Mouse (Mus musculus) bone marrow, adult 2 months (tissue): ENCODE measurements around the gene Hoxa5. TPM values are rescaled to one million over a fixed set of nuclear protein-coding genes. Genes with fewer than 3 reads are reported as not detected.

Experiments used
- H3K27ac ChIP-seq: fragments of 200-500 bp; 2 replicates; pipeline ENCODE4 v1.5.1; 2012; ENCODE audit warnings: low read depth, mild to moderate bottlenecking, control low read depth, inconsistent platforms, low read length; ENCODE audit not compliant: control insufficient read depth, poor library complexity, insufficient read depth
- H3K4me1 ChIP-seq: fragments of 200-500 bp; 2 replicates; pipeline ENCODE4 v1.6.1; 2011; ENCODE audit warnings: low read length; ENCODE audit not compliant: control insufficient read depth, insufficient read depth
- H3K4me3 ChIP-seq: fragments of 200-500 bp; replicated peaks from 2 replicates; pipeline ENCODE3; 2011; ENCODE audit warnings: mild to moderate bottlenecking, low read depth, low read length, control low read depth; ENCODE audit not compliant: control insufficient read depth
- CTCF ChIP-seq: fragments of 200-500 bp; IDR thresholded peaks from 2 replicates; pipeline ENCODE4 v1.5.1; 2011; ENCODE audit warnings: low read length, control low read depth; ENCODE audit not compliant: control insufficient read depth, insufficient read depth
- POLR2A ChIP-seq: fragments of 200-500 bp; IDR thresholded peaks from 2 replicates; pipeline ENCODE4 v1.6.1; 2011; ENCODE audit warnings: low read depth, mild to moderate bottlenecking, control low read depth, low read length, borderline replicate concordance; ENCODE audit not compliant: control insufficient read depth
- WGBS: fragments of 180-500 bp; shearing (Covaris S2); methylation state at CpG from one replicate; pipeline ENCODE4 v1.1.7; 2018; 5-methylcytosine and 5-hydroxymethylcytosine counted together
- polyA plus RNA-seq: library from polyadenylated mRNA; stranded (reverse); fragments of >200 nt; gene quantifications from 2 replicates; pipeline ENCODE4 v1.2.4, GENCODE M21; 2011; ENCODE audit warnings: low replicate concordance; ENCODE audit not compliant: missing spikeins, insufficient read depth, insufficient read length

The Hoxa5 gene
- polyA plus RNA-seq, 1 experiment = 2.4 TPM

DNA sequence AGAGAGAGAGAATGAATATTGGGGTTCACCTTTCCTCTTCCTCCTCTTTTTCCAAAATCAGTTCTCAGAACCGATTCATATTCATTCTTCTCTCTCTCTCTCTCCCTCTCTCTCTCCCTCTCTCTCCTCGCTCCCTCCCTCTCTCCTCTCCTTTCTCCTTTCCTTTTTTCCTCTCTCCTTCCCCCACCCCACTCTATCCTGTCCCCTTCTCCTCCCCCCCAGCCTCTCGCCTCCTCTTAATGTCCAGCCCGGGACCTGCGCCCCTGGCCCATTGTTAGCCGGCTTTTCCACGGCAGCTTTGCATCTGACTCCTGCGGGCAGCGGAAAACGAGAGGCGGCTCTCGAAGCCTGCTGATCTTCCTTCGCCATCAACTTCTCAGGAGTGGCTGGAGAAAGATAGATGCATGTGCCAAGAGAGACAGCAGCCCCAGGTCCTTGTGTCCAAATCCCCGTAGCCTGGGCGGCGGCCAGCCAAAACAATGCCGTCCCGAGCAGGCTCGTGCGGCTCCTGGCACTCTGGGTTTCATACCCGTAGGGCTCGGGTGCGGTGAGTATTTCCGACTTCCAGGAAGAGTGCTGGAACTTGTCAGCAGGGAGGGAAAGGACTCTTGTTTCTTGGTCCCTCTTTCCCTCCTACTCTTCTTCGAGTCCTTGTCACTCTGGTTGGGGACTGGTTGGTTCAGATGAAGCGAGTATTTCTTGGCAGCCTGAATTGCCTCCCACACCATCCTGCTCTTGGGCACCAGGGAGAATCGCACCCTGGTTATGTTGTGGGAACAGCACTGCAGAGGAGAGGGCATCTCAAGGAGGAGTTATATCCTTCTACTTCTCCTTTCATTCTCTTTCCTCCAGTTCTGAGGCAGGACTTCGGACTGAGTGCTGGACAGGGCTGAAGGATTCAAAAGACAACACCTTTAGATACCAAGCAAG is 38.7 kb downstream of the Hoxa5 start:
- 84% methylated on average over 28 of the region's 28 CpGs for WGBS
- no peak for TF ChIP-seq POLR2A
- no peak for TF ChIP-seq CTCF
- H3K4me1 ChIP-seq = no peaks in the 10 kb centered on the region
- no peak overlapping the region for H3K27ac ChIP-seq
- no peak overlapping the region for H3K4me3 ChIP-seq

DNA sequence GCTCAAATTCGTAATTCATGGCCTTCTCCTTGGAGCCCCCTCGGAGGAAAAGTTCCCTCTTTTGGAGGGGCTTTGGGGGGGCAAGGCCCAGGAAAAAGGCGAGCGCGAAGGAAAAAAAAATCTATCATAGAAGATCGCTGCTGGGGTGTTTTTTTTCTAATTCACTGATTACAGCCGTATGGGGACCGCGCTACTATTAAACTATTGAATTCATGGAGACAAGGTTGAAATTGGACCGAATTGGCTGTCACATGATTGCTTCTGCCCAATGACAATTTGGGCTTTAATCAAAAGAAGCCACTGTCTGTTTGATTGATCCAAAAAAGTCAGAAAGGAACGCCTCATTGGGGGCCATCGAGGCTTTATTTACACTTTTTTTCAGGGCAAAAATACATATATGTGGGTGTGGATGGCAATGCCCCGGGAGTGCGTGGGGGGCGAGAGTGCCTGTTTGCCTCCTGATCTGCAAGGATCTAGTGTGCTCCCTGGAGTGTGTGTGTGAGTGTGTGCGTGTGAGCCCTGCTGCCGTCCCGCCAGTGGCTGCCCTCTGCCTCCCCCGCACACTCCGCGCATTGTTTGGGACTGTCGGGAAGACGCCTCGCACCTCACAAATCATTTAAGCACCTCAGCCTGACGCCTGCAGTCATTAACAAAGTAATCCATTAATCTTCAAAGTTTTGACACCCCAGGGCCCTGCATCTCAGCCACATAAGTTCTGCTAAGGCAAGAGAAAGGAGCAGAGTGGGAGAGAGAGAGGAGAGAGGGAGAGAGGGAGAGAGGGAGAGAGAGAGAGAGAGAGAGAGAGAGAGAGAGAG is 39.6 kb downstream of the Hoxa5 start, which contains the start of gene Hoxa2:
Gene Hoxa2, minus strand, starts transcription at position 206 of the 815 bp plus-strand sequence.
- H3K27ac ChIP-seq = no peak within 1 kb of the TSS
- no peaks in the 10 kb centered on the region for H3K4me1 ChIP-seq
- no peak for TF ChIP-seq CTCF
- no peak for TF ChIP-seq POLR2A
- WGBS = 35% methylated on average over 25 of the region's 25 CpGs
- H3K4me3 ChIP-seq = no peak within 1 kb of the TSS

DNA sequence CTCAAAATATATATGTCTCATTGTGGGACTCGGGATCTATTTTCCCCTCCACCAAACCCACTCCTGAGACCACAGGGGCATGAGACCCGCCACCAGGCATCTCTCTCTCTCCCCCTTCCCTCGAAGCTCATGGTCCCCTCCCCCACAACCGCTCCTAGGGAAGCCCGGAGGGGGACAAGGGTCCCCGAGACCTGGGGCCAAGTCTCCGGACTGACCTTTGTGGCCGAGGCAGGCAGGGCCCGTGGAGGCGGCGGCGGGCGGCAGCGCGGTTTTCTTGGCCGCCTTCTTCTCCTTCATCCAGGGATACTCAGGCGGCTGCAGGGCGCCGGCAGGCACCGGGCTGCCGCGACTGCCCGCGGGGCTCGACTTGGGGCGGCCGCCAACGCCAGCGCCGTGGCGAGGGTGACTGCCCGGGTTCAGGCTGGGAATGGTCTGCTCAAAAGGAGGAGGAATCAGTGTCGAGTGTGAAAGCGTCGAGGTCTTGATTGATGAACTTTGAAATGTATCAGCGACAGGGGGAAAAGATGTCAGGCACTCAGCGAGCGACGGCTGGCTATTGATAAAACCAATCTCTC is 40.2 kb downstream of the Hoxa5 start:
- WGBS = 13% methylated on average over 39 of the region's 39 CpGs

GRCm38 (mm10) chr6:52163366-52164031 is 40.9 kb downstream of the Hoxa5 start:
- Histone ChIP-seq H3K4me1 (no peaks in the 10 kb centered on the region), H3K27ac (no peak overlapping the region), H3K4me3 (no peak overlapping the region)
- WGBS = 75% methylated on average over 17 of the region's 17 CpGs
- TF ChIP-seq POLR2A (no peak), CTCF (no peak)

More for the DNA sequence above, 40.2 kb downstream of the Hoxa5 start:
- no peak for TF ChIP-seq POLR2A
- no peak for TF ChIP-seq CTCF
- H3K27ac ChIP-seq = no peak overlapping the region
- H3K4me1 ChIP-seq = no peaks in the 10 kb centered on the region
- no peak overlapping the region for H3K4me3 ChIP-seq

DNA sequence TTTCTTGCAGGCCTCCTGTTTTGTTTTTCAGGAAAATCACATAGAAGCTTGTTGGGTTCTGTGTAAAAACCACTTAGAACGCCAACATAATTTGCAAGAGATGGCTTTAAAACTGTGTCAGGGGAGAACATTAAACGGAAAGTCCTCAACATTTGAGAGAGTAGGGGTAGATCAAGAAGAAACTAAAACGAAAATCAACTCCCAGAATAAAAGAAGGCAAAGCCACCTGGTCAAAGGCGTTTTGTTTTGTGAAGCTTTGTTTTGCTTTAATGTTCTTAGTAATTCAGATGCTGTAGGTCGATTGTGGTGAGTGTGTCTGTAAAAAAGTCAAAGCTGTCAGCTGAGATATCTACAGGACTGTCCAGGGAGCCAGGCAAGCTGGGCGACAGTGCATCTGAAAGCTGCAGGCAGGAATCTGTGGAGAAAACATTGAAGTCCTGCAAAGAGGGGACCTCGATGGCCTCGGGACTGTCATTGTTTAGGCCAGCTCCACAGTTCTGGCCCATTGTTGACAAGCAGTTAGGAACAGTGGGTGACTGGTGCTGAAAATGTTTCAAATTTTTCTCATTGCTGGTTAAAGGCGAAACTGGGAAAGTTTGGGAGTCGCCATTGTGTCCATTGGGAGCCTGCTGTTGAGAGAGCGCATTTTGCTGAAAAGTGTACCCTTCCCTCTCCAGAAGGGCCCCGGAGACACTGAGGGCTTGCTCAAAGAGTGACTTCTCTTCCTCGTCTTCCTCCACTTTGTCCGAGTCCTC is 41.6 kb downstream of the Hoxa5 start:
- H3K4me1 ChIP-seq = no peaks in the 10 kb centered on the region
- H3K4me3 ChIP-seq = no peak overlapping the region
- 73% methylated on average over 14 of the region's 14 CpGs for WGBS
- no peak for TF ChIP-seq CTCF
- no peak for TF ChIP-seq POLR2A
- no peak overlapping the region for H3K27ac ChIP-seq

GRCm38 (mm10) chr6:52162093-52162380 is 42.4 kb downstream of the Hoxa5 start:
- 71% methylated on average over 1 of the region's 1 CpGs for WGBS
- TF ChIP-seq CTCF = no peak
- TF ChIP-seq POLR2A = no peak
- Histone ChIP-seq H3K4me3 (no peak overlapping the region), H3K27ac (no peak overlapping the region), H3K4me1 (no peaks in the 10 kb centered on the region)

DNA sequence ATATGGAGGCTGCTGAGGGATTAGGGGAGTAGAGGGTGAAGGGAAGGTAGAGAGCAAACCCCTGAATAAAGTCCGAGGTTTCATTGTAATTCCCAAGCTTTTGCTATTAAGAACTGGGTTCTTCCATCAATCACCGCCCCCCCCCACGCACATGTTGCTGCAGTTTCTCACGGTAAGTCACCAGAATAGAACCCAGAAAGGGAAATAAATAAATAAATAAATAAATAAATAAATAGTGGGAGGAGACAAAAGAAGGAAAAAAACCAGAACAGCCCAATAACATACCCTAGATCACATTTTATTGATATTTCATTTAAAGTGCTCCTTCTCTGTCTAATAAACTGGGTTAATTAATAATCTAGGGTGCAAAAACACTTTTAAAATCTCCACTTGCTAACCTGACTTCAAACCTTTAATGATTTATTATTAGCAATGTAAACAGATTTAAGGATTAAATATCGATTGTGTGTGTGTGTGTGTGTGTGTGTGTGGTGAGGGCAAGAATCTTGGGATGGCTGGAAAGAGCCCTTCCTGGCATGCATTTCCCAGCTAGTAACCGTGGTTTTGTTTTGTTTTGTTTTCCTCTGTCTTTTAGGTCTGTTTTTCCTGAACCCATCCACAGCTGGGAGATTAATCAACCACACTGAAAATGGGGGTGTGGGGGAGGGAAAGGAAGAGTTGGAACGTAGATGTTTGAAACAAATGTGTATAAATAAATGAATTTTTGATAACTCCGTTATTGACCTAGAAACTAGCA is 42.9 kb downstream of the Hoxa5 start:
- Histone ChIP-seq H3K4me3 (no peak overlapping the region), H3K4me1 (no peaks in the 10 kb centered on the region), H3K27ac (no peak overlapping the region)
- TF ChIP-seq POLR2A (no peak), CTCF (no peak)
- 61% methylated on average over 8 of the region's 8 CpGs for WGBS
